16 mouse cellular contexts compared by ENCODE assay signal in genomic region chr16:34844783-34845182, GRCm38 (mm10).
"Had no signal": no experiment of that assay in that cellular context is flagged by ENCODE, and none has a peak within 500 bp of the region (broad histone marks: within the 10 kb centered on the region; RNA-seq: fewer than 3 reads in every experiment).

No protein-coding gene starts in this region.

- H3K27ac ChIP-seq: liver, embryonic 15.5 days; lung, embryonic 15.5 days; macrophage; midbrain, embryonic 12.5 days; neural tube, embryonic 12.5 days; stomach, embryonic 15.5 days; stomach, postnatal 0 days had no signal

- DNase-seq: liver, postnatal 0 days; lung, adult 2 months; lung, postnatal 14 days; lung, postnatal 36 days; right cerebral cortex, postnatal 14 days; thymus, adult 2 months; thymus, postnatal 25 days had no signal

- H3K4me3 ChIP-seq: liver, embryonic 15.5 days; lung, embryonic 15.5 days; megakaryocyte, embryonic 14.5 days; midbrain, embryonic 12.5 days; neural tube, embryonic 12.5 days; stomach, embryonic 15.5 days had no signal

- H3K27me3 ChIP-seq: liver, embryonic 15.5 days; lung, embryonic 15.5 days; megakaryocyte, embryonic 14.5 days; midbrain, embryonic 12.5 days; neural tube, embryonic 12.5 days; stomach, embryonic 15.5 days had no signal

- H3K4me1 ChIP-seq: liver, embryonic 15.5 days; neural tube, embryonic 12.5 days; stomach, embryonic 15.5 days had no signal

- H3K9me3 ChIP-seq: liver, embryonic 15.5 days; lung, embryonic 15.5 days; midbrain, embryonic 12.5 days; neural tube, embryonic 12.5 days; stomach, embryonic 15.5 days had no signal

- ATAC-seq: liver, postnatal 0 days; lung, postnatal 0 days had no signal

- H3K9ac ChIP-seq: liver, embryonic 15.5 days; liver, postnatal 0 days; lung, embryonic 15.5 days; midbrain, embryonic 12.5 days; neural tube, embryonic 12.5 days; stomach, embryonic 15.5 days had no signal

- H3K36me3 ChIP-seq: liver, embryonic 15.5 days; lung, embryonic 15.5 days; midbrain, embryonic 12.5 days; neural tube, embryonic 12.5 days; stomach, embryonic 15.5 days had no signal

- H3K4me2 ChIP-seq: liver, embryonic 15.5 days; lung, embryonic 15.5 days; midbrain, embryonic 12.5 days; neural tube, embryonic 12.5 days; stomach, embryonic 15.5 days had no signal
